Mouse (Mus musculus): Measurements from ENCODE around the gene Rhot2.

The Rhot2 gene

DNA sequence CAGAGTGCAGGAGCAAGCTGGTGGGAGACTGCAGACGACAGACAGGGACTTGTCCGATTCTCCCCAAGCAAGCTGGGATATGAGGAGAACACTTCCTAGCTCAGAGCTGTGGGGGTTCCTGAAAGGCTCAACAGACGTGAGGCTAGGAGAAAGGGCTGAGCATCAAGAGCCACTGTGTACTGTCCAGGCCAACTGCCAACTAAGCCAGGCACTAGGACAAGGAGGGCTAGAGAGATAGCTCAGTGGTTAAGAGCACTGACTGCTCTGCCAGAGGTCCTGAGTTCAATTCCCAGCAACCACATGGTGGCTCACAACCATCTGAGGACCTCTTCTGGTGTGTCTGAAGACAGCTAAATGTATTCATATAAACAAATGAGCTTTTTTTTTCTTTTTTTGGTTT lies 2.1 kb downstream of the Rhot2 start:
- no peak for DNase-seq (ENCODE audit: low read depth in 1 of 2, low spot score in 2 of 2)

DNA sequence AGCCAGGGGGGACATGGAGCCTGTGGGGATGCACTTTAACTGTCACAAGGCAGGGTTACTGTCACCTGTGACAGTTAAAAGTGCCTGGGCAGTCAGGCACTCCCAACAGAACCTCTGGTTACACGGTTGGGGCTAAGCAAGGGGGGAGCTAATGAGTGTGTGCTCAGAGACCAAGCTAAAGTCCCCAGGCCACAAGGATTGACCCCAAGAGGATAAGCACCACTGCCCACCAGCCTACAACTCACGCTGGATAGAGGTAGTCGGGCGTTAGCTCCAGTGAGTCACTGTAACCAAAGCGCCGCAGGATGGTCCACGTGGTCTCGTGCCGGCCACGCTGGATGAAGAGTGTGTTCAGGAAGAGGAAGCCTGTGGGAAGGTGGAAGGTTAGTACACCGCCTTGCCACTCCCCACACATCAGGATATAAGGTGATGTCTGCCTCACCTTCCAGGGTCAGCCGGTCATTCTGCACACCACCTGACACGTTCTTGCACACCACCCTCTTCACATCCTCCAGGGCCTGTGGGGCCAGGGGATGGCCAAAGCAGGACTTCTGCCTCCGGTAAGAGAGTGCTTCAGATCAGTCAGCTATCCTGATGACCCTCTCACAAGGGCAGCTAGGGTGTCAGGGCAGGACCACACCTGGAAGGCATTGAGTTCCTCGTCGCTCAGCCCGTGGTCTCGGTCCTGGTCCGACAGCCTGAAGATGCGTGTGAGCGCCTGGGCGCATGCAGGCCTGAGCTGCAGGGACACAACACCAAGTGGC lies 3.4 kb downstream of the Rhot2 start, which contains the start of gene Gm20683:
Gene Gm20683 (minus strand): TSS at position 647 of the 764 bp plus-strand sequence.
- no peak for DNase-seq (ENCODE audit: low read depth in 1 of 2, low spot score in 2 of 2)

DNA sequence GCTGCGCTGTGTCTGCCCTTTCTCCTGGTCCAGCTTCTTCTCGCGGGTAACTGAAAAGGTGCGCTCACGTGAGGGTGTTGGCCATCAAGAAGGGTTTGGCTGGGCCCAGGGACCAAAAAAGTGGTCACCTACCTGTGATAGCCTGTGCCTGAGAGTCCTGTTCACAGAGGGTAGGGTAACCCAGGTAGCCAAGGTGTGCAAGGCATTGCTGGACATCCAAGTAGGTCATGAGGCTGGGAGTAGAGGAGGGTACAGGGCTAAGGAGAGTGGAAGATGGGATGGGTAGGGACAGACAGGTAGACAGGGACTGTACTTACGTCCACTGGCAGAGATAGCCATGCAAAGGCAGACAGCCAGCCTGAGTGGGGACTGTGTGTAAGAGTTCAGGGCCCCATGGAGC lies 4.1 kb downstream of the Rhot2 start:
- no peak for DNase-seq (ENCODE audit: low read depth in 1 of 2, low spot score in 2 of 2)

DNA sequence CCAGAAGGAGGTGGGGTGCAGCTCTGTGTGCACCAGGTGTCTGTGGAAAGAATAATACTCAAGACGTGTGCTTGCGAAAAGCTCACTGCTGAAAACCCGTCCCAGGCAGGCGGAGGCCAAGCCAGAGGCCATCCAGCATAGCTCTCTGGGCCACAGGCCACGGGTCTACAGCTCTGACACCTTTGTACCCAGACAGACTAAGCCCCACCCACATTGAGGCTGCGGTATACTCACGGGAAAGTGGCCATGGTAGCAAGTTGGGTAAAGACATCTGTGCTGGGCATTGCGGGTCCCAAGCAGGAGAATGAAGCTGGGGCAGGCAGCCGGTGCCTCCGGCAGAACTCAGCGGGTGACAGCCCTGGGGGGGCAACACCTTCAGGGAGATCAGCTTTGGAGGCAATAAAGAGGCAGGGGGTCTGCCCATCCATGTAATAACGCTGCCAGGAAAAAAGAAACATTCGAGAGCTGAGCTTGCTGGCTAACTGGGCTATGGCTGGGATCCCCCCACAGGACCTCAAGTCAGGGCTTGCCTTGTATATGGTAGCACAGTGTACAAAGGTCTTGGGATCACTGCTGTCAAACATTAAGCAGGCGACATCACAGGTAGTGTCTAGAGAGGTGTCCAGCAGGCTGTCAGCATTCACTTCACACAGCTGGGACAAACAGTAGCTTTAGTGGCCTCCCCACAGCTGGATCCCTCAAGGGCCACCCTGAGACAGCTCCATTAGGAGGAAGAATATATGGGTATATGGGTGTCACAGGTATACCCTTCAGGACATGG lies 5.0 kb downstream of the Rhot2 start:
- DNase-seq (ENCODE audit: low read depth in 1 of 2, low spot score in 2 of 2): no peak

DNA sequence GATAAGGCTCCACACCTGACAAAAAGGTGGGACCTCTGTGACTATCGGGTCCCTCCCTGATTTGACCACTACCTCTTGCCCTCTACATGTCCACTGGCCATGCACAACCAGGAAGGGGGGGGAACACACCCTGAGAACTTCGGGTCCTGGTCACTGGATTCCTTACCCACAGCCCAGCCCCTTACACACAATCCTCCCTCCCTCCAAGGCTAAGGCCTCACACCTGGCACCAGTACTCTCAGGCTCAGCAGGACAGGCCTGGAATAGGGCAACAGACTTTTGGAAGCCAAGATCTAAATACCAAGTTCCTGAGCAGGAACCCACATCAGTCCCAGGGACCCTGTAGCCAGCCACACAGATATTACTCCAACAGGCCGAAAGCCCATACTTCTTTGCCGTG lies 5.7 kb downstream of the Rhot2 start:
- no peak for DNase-seq (ENCODE audit: low read depth in 1 of 2, low spot score in 2 of 2)

DNA sequence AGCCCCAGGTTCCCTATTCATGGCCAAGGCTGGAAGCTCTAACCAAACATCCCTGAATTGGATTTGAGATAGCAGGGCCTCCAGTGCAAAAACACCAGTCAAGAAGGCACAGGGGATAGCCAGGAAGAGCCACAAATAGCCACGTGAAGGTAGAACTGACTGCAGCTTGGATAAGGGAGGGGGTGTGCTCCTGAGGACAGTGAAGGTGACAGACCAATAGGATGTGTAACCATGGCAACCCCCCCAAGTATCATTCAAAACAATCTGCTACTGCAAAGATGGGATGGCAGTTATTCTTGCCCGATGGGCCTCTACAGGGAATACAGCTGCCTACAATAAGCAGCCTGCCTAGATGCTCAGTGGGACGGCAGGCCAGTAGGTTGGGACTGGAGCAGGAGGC lies 7.1 kb downstream of the Rhot2 start:
- no peak for DNase-seq (ENCODE audit: low read depth in 1 of 2, low spot score in 2 of 2)

DNA sequence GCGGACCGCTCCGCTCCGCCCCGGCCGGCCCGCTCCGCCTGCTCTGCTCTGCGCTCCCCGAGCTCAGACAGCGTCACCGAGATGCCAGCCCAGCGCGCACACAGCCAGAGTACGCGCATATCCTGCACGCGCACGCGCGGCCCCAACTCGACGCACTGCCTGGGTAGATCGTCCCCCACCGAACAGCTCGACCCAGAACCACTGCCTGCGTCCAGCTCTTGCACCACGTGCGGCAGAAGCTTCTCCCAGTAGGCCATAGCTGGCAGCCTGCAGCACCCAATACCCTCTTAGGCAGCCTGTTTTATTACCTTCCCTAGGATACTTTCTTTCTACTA lies 7.6 kb downstream of the Rhot2 start, which contains the start of gene Rhbdl1:
Gene Rhbdl1 (minus strand): TSS at position 220 of the 335 bp plus-strand sequence.
- no peak for DNase-seq (ENCODE audit: low read depth in 1 of 2, low spot score in 2 of 2)

DNA sequence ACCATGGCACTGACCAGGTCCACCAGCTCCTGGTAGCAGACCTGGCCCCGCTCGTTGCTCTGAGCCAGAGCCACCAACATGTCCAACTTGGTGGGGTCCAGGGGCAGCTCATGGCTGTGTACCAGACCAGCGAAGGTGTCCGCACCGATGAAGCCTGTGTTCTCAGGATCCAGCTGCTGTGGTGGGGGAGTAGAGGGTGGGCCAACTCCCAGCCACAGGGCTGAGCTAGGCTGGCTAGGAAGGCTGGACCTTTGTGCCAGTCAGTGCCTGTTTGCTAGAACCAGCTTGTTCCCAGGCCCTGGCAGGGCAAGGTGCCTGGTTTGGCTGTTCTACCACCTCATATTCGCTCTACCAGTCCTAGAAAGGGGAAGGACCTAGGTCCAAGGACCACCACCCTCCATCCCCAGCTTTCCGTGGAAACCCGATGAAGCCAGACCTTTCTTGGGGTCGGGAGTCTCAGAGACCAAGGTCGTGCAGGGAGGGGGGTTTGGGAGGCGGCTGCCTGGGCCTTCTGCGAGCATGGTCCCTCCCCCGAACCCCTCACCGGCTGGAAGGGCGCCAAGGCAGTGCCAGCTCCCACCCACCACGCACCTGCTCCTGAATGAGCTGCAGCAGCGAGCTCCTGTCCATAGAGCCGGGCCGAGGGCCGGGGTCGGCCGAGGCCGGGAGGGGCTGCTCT lies 8.1 kb downstream of the Rhot2 start:
- DNase-seq (ENCODE audit: low read depth in 1 of 2, low spot score in 2 of 2): no peak

DNA sequence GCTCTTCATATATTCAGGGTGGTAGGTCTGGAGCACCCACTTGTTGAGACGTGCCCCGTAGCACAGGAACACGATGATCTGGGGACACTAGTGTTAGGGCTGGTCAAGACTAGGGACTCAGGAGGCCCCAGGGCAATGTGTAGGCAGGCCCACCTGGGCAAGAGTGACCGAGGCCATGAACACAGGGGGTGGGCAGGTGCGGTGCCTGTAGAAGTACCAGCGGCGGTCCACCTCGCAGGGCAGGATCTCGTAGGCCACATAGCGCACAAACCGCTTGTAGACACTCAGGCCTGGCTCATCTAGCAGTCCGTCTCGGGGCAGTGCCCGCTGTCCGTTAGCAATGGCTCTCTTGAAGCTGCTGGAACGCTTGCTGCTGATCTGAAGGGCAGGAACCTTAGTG lies 8.8 kb downstream of the Rhot2 start:
- no peak for DNase-seq (ENCODE audit: low read depth in 1 of 2, low spot score in 2 of 2)

DNA sequence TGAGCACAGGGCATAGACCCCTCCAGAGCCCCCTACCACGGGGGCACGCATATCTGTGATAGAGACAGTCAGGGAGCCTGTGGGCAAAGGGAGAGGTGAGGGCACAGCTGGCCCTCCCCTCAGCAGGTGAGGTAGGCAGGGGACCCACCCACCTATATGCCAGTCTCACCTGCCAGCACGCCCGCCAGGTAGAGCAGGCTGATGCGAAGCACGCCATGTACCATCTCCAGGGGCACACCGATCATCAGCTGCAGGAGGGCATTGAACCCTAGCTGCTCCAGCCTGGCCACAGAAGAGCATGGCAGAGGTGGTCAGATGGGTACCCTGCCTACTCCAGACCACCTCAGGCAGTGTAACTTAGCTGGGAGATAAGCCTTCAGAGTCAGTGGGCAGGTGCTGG lies 9.3 kb downstream of the Rhot2 start:
- DNase-seq (ENCODE audit: low read depth in 1 of 2, low spot score in 2 of 2): no peak

DNA sequence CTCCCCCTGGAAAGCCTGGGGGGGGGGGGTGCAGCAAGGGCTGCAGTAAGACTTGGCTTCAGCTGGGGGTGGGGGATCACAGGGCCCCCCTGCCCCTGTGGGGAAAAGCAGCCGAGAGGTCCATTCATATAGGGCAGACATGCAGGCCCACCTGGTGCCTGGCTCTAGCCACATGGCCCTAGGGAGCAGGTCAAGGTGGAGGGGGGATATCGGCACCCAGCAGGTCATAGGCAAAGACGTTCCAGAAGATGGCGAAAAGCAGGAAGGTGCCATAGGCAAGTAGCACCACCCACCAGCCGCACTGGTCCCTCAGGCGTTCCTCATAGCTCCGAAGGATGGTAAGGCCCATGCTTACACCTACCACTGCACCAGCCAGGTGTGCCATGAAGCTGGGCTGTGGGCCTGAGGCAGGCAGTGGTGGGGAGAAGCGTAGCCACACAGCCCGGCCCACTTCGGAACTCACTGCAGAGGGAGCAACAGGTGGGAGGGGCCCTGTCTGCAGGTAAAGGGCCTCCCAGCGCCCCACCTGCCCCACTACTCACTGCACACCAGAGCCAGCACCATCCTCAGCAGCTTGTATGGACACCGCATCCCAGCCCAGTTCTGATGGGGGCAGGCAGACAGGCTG lies 9.9 kb downstream of the Rhot2 start:
- DNase-seq (ENCODE audit: low read depth in 1 of 2, low spot score in 2 of 2): no peak

DNA sequence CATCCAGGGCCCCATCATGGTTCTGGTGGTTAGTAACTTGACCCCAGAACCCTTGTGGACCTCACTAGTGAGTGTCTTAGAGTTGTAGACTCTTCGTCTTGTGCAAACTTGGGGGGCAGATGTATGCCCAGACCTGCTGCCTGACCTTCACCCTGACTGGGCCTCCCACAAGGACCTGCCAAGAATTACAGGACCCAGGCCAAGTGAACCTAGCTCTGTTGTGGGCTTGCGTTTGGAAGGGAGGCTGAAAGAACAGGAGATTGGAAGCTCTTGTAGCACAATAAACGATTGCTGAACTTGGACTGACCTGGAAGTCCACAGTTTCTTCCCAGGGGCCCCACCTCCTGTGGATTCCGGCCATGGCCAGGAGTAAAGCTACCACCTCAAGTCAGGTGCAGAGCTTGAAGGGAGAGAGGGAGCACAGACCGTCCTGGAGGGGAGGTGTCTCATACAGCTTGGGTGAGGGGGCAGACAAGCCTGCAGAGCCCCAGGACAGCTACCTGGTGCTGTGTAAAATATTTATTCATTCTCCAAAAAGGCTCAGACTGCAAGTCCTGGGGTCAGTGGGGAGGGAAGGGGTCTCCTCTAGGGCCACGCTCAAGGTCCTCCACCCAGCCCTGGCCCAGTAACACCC lies 10.6 kb downstream of the Rhot2 start:
- no peak for DNase-seq (ENCODE audit: low read depth in 1 of 2, low spot score in 2 of 2)

DNA sequence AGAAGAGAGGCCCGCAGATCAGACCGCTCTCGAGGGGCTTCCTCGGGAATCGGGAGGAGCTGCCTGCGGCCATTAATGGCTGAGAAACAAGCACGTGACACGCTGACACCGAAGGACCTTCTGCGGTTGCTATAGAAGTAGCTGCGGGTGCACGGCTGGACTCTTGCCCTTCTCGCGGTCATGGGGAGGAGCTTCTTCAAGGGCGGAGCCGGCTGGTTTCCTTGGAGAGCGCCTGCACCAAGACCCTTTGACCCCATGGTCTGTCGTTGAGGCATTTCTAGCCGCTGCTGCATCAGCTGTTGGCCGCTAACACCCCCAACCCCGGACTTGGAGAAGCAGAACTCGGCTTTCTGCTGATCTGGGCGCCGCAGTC lies 11.4 kb downstream of the Rhot2 start, which contains the start of gene Stub1:
Gene Stub1 (minus strand): TSS at position 114 of the 373 bp plus-strand sequence.
- peak in 1 of 2 experiments; percentile 65 for DNase-seq (ENCODE audit: low read depth in 1 of 2, low spot score in 2 of 2)

DNA sequence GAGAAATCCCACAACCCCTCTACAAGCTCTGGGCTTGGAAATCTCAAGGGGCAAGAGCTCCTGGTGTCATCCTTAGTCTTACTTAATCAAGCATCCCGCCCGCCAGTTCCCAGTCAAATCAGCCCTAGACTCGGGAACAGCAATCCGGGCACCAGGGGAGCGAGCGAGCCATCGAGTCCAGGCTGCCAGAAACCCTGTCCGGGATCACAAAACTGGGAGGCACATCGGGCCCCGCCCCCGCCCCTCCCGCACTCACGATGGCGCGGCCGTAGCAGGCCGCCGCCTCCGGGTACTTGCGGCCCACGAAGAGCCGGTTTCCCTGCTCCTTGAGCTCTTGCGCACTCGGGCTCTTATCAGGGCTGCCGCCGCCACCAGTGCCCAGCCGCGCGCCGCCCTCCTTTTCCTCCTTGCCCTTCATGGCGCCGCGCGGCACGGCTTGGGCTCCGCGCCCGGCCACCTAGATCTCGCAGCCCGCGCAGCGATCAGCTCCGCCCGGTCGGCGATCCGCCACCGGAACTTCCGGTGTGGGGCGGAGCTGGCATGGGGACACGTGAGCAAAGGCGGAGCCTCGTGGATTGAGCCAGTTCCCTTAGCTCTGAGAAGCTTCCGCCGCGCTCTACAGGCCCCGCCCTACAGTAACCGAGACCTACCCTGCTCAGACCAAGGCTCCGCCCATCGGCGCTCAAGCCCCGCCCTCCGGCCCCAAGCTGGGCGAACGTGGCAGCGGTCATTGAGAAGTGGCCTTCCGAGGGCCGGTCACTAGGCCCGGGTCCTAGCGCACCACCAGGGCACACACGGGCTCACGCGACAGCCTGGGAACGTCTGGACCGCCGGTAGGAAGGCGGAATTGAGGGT lies 12.0 kb downstream of the Rhot2 start:
- peak; percentile 94 to 98 for DNase-seq (ENCODE audit: low read depth in 1 of 2, low spot score in 2 of 2)

DNA sequence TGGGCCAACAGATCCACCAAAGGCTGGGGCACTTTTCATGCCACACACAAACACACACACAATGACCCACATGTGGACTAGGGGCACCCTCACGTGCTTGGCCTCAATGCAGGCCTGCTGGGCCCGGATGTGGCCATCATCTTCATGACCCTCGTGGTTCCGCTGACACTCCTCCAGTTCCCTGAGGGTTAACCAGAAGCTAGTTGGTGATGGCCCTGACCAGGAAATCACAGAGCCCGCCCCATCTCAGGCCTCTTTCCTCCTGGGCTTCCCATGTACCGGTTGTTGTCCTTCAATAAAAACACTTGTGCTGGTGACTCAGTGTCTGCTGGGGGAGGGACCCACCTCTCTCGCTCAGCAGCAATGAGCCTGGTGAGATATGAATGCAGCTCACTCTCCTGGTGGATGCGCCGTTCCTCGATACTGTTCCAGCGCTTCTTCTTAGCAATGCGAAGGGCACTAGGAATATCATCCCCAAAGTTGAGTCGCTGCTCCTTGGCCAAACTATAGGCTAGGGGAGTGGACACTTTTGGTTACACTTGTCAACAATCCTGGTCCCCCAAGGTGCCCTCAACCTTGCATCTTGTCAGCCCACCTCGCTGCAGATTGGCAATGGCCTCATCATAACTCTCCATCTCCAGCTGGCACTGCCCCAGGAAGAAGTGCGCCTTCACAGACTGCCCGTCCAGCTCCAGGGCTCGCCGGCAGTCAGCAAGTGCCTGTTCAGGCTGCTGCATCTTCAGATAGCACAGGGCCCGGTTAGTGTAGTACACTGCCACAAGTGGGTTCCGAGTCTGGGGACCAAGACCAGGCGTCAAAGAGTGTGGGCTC lies 13.0 kb downstream of the Rhot2 start:
- DNase-seq (ENCODE audit: low read depth in 1 of 2, low spot score in 2 of 2): no peak

DNA sequence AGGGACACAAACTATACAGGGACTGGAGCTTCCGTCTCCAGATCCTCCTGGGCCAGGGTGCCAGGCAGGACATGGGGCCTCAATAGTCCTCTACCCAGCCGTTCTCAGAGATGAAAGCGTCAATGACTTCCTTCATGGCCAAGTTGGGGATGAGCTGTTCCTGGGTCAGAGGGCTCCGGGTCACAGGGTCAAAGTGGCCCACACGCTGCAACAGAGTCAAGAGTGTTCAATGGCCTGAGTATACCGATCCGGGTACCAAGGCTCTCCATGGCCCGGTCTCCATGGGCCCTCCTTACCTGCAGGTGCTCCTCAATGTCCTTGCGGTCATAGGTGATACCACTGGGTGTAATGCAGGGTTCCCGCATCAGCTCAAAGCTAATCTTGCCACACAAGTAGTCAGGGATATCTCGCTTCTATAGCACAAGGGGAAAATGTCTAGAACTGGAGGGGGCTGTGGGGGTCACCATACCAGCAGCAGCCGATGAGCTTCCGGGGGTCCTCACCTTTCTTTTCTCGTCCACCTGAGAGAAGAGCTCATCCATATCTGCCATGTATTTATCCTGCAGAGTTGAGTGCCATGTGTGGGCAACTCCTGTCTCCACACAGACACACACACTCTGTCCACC lies 13.7 kb downstream of the Rhot2 start:
- DNase-seq (ENCODE audit: low read depth in 1 of 2, low spot score in 2 of 2): no peak

DNA sequence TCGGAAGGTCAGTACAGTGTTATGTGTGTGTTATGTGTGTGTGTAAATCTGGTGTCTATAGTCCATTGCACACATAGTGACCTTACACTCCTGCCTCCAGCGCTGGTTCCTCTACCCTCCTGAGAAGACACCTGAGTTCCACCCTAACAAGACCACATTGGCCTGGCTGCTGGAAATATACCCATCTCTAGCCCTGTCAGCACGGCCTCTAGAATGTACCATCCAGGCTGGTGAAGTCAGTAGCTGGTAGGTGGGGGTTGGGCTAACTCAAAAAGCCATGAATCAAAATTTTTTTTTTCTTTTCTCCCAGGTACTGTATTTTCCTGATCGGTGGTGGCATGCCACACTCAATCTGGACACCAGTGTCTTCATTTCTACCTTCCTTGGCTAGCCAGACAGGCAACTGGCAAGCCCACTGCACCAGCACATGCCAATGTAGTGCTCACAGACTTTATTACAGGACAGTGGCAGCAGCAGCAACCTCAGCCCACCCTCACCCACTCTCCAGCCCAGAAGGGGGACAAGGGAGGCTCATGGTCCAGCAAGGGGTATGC lies 14.4 kb downstream of the Rhot2 start:
- no peak for DNase-seq (ENCODE audit: low read depth in 1 of 2, low spot score in 2 of 2)

DNA sequence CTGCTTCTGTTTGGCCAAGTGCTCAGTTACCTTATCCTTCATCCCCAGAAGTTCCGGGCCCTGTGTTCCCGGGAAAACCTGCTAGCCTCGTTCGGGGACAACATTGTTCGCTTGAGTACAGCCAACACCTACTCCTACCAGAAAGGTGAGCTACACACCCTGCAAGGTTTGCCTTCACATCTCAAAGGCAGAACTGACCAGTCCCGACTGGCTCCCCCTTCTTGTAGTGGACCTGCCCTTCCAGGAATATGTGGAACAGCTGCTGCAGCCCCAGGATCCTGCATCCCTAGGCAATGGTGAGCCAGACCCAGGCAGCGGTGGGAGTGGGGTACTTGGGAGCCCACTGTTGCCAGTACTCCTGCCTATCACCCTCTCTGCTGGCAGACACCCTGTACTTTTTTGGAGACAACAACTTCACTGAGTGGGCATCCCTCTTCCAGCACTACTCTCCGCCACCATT lies 15.1 kb downstream of the Rhot2 start:
- no peak for DNase-seq (ENCODE audit: low read depth in 1 of 2, low spot score in 2 of 2)

Data from monocyte, adult 2 months (primary cell).